Mouse (Mus musculus) kidney, embryonic 14.5 days (tissue): Measurements from ENCODE around the gene Pip4p1. TPM values are rescaled to one million over a fixed set of nuclear protein-coding genes. Genes with fewer than 3 reads are reported as not detected.
"Not testable (repeated sequence)": the region's sequence is repeated elsewhere in the genome, so short reads cannot be mapped to it uniquely, and the experiment has no call there.

Experiments
- ATAC-seq: fragments of 200-750 bp; cut with Nextera tagmentation; 2 replicates; pipeline ENCODE4 v1.8.0; 2017; ENCODE audit warnings: moderate number of reproducible peaks, mild to moderate bottlenecking, moderate TSS enrichment, moderate library complexity; ENCODE audit not compliant: low FRiP score, low TSS enrichment
- H3K27ac ChIP-seq: fragments of 300-500 bp; sonication (generic); 2 replicates; pipeline ENCODE4 v1.5.1; 2014; ENCODE audit warnings: low read depth, mild to moderate bottlenecking, low read length, moderate library complexity, mixed read lengths
- H3K27me3 ChIP-seq: fragments of 300-500 bp; sonication (generic); 2 replicates; pipeline ENCODE4 v1.6.1; 2014; ENCODE audit warnings: mild to moderate bottlenecking, low read length; ENCODE audit not compliant: control insufficient read depth, insufficient read depth
- H3K36me3 ChIP-seq: fragments of 300-500 bp; sonication (generic); 2 replicates; pipeline ENCODE4 v1.6.1; 2014; ENCODE audit warnings: low read length, mixed read lengths; ENCODE audit not compliant: control insufficient read depth, insufficient read depth
- H3K4me1 ChIP-seq: fragments of 300-500 bp; sonication (generic); 2 replicates; pipeline ENCODE4 v1.6.1; 2014; ENCODE audit warnings: low read length, mixed read lengths; ENCODE audit not compliant: control insufficient read depth, insufficient read depth
- H3K4me2 ChIP-seq: fragments of 300-500 bp; sonication (generic); replicated peaks from 2 replicates; pipeline ENCODE4 v1.6.1; 2014; ENCODE audit warnings: low read depth, mild to moderate bottlenecking, low read length
- H3K4me3 ChIP-seq: fragments of 300-500 bp; sonication (generic); 2 replicates; pipeline ENCODE4 v1.5.1; 2014; ENCODE audit warnings: mild to moderate bottlenecking, low read length
- H3K9ac ChIP-seq: fragments of 300-500 bp; sonication (generic); 2 replicates; pipeline ENCODE4 v1.6.1; 2014; ENCODE audit warnings: low read depth, mild to moderate bottlenecking, low read length, moderate library complexity
- H3K9me3 ChIP-seq: fragments of 300-500 bp; sonication (generic); 2 replicates; pipeline ENCODE4 v1.6.1; 2016; ENCODE audit warnings: low read length; ENCODE audit not compliant: control insufficient read depth
- WGBS: fragments of 180-500 bp; shearing (Covaris S2); extraction: QIAGEN DNeasy Blood & Tissue Kit; methylation state at CpG from one replicate; pipeline ENCODE4 v1.1.7; 2014; 5-methylcytosine and 5-hydroxymethylcytosine counted together
- polyA plus RNA-seq: library from polyadenylated mRNA; unstranded; fragments of >200 nt; fragmentation: Nextera tagmentation; extraction: Ambion mirVana; gene quantifications from 2 replicates; pipeline ENCODE4 v1.2.1, GENCODE M21; 2014

The Pip4p1 gene
- 40.1 and 63.0 TPM in 2 replicates for polyA plus RNA-seq

GRCm38 (mm10) chr14:50930754-50931492 lies at the start of gene Pip4p1, which contains the start of gene Pnp:
Gene Pip4p1 (minus strand): TSS chr14:50930856.
Gene Pnp (plus strand): TSS chr14:50931082.
- ATAC-seq = peak; percentile 99
- no peaks in the 10 kb centered on the region for H3K9me3 ChIP-seq
- peaks cover 10% of the 10 kb centered on the region for H3K4me1 ChIP-seq
- peak within 1 kb of the TSS; percentile 96 for H3K4me3 ChIP-seq
- under 1% methylated on average over 54 of the region's 68 CpGs for WGBS
- H3K27me3 ChIP-seq = no peaks in the 10 kb centered on the region
- H3K9ac ChIP-seq = peak within 1 kb of the TSS; percentile 97
- H3K36me3 ChIP-seq = peaks cover 36% of the 10 kb centered on the region
- peak within 1 kb of the TSS; percentile 82 for H3K27ac ChIP-seq
- peak within 1 kb of the TSS; percentile 77 for H3K4me2 ChIP-seq

- Histone ChIP-seq H3K4me1 (peaks cover 7% of the 10 kb centered on the region; the same call in 1 of the 2 replicates), H3K27ac (peak overlapping the region; percentile 32; the same call in 1 of the 2 replicates), H3K9ac (no peak overlapping the region), H3K4me2 (no peak overlapping the region), H3K9me3 (no peaks in the 10 kb centered on the region), H3K27me3 (no peaks in the 10 kb centered on the region), H3K36me3 (no peaks in the 10 kb centered on the region), H3K4me3 (no peak overlapping the region)
- ATAC-seq = no peak
These were observed 49.0 kb upstream of the Pip4p1 start for GRCm38 (mm10) chr14:50979631-50980030.

- not testable (repeated sequence) for H3K36me3 ChIP-seq, H3K4me1 ChIP-seq, H3K9me3 ChIP-seq, H3K4me2 ChIP-seq, H3K27me3 ChIP-seq, H3K9ac ChIP-seq, H3K4me3 ChIP-seq, ATAC-seq, H3K27ac ChIP-seq
- WGBS = 79% methylated on average over 6 of the region's 6 CpGs
These were observed 47.8 kb upstream of the Pip4p1 start for GRCm38 (mm10) chr14:50978451-50978850.

GRCm38 (mm10) chr14:50976674-50977073 lies 46.0 kb upstream of the Pip4p1 start:
- Histone ChIP-seq H3K9ac (no peak overlapping the region), H3K4me3 (no peak overlapping the region), H3K27me3 (no peaks in the 10 kb centered on the region), H3K27ac (no peak overlapping the region), H3K9me3 (no peaks in the 10 kb centered on the region), H3K4me1 (peaks cover 7% of the 10 kb centered on the region; the same call in 1 of the 2 replicates), H3K36me3 (no peaks in the 10 kb centered on the region), H3K4me2 (no peak overlapping the region)
- ATAC-seq = no peak
- WGBS = 21% methylated on average over 9 of the region's 9 CpGs

DNA sequence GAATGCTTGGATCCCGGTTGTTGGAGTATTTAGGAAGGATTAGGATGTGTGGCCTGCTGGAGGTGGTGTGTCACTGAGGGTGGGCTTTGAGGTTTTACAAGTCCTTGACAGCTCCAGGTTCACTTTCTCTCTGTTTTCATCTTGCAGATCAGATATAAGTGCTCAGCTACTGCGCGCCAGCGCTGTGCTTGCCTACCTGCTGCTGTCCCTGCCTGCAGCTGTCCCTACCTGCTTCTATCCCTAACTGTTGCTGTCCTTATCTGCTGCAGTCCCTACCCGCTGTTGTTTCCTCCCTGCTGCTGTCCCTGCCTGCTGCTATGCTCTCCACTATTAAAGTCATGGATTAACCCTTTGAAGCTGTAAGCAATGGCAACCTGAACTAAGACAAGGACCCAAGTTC lies 44.3 kb upstream of the Pip4p1 start:
- H3K27ac ChIP-seq = no peak overlapping the region
- H3K4me1 ChIP-seq = no peaks in the 10 kb centered on the region
- 73% methylated on average over 5 of the region's 5 CpGs for WGBS
- H3K4me3 ChIP-seq = no peak overlapping the region
- H3K9ac ChIP-seq = no peak overlapping the region
- H3K9me3 ChIP-seq = no peaks in the 10 kb centered on the region
- no peaks in the 10 kb centered on the region for H3K36me3 ChIP-seq
- no peaks in the 10 kb centered on the region for H3K27me3 ChIP-seq
- ATAC-seq = no peak
- H3K4me2 ChIP-seq = no peak overlapping the region

GRCm38 (mm10) chr14:50973700-50974099 lies 43.0 kb upstream of the Pip4p1 start:
- H3K27ac ChIP-seq = no peak overlapping the region
- no peaks in the 10 kb centered on the region for H3K36me3 ChIP-seq
- H3K4me3 ChIP-seq = no peak overlapping the region
- H3K4me1 ChIP-seq = 0 out of 2 replicates have a peak, but pooled peaks cover 3% of the 10 kb centered on the region
- 28% methylated on average over 4 of the region's 4 CpGs for WGBS
- H3K9me3 ChIP-seq = no peaks in the 10 kb centered on the region
- no peaks in the 10 kb centered on the region for H3K27me3 ChIP-seq
- ATAC-seq = no peak
- H3K9ac ChIP-seq = no peak overlapping the region
- H3K4me2 ChIP-seq = no peak overlapping the region

DNA sequence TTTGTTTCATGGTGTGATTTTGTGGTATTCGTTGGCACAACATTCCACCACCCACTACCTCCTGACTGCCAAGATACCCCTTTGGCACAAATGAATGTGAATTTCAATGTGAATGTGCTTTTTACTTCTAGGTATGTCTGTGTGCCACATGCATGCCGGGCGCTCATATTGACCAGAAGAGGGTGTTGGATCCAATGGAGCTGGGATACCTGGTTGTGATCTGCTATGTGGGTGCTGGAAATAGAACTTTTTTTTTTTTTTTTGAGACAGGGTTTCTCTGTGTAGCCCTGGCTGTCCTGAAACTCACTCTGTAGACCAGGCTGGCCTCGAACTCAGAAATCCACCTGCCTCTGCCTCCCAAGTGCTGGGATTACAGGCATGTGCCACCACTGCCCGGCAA lies 42.4 kb upstream of the Pip4p1 start:
- not testable (repeated sequence) for H3K27me3 ChIP-seq, H3K4me1 ChIP-seq, H3K9me3 ChIP-seq, H3K4me2 ChIP-seq, H3K9ac ChIP-seq, H3K4me3 ChIP-seq, H3K27ac ChIP-seq, ATAC-seq, H3K36me3 ChIP-seq
- 84% methylated on average over 5 of the region's 5 CpGs for WGBS

DNA sequence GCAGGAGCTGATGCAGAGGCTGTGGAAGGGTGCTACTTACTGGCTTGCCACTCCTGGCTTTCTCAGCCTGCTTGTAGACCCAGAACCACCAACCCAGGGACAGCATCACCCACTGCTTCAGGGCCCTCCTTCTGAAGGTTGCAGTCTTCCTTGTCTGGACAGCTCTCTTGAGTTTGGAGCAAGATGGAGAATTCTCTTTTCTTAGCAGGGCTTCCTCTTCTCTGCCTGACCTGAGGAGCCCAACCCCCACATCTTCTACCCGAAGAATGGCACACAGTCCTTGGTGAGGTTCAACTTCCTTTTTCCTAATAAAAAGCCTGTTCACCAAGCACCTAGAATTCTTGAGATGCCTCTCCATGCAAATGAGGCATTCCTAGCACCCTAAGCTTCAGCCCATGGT lies 40.2 kb upstream of the Pip4p1 start:
- 56% methylated on average over 1 of the region's 1 CpGs for WGBS
- H3K4me3 ChIP-seq = no peak overlapping the region
- ATAC-seq = no peak
- 0 out of 2 replicates have a peak, but pooled peaks cover 3% of the 10 kb centered on the region for H3K4me1 ChIP-seq
- no peak overlapping the region for H3K4me2 ChIP-seq
- H3K36me3 ChIP-seq = no peaks in the 10 kb centered on the region
- no peaks in the 10 kb centered on the region for H3K27me3 ChIP-seq
- no peak overlapping the region for H3K27ac ChIP-seq
- no peaks in the 10 kb centered on the region for H3K9me3 ChIP-seq
- H3K9ac ChIP-seq = no peak overlapping the region
